Mouse (Mus musculus) adrenal gland, postnatal 14 days (tissue): Measurements from ENCODE around the gene Gch1. TPM values are rescaled to one million over a fixed set of nuclear protein-coding genes. Genes with fewer than 3 reads are reported as not detected.

Source experiments
- DNase-seq: peaks from one replicate; pipeline ENCODE4 v3.0.0; 2021; ENCODE audit warnings: mixed read lengths
- total RNA-seq: library from RNA; stranded (reverse); gene quantifications from 2 replicates; pipeline ENCODE4 v1.2.3, GENCODE M21; 2021

Gch1 gene
- total RNA-seq, 1 experiment from 2014 or later, result 51.3 TPM

DNA sequence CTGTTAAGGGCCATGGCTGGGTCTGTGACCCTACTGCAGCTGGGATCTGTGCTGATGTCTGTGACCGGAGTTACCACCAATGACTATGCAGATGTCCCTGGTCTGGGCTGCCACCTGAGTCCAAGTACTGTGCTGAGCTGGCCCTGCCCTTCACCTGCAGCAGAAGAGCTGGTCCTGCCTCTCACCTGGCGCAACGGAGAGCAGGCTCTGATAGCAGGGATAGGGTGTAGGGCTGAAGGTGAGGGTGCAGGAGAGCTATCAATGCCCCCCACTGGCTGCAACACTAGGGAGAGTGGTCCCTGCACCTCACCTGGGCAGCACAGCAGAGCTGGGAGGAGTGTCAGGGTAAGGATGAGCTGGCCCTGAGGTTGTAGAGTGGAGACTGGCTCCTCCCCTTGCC is 17.4 kb upstream of the Gch1 start:
- DNase-seq, result no peak

DNA sequence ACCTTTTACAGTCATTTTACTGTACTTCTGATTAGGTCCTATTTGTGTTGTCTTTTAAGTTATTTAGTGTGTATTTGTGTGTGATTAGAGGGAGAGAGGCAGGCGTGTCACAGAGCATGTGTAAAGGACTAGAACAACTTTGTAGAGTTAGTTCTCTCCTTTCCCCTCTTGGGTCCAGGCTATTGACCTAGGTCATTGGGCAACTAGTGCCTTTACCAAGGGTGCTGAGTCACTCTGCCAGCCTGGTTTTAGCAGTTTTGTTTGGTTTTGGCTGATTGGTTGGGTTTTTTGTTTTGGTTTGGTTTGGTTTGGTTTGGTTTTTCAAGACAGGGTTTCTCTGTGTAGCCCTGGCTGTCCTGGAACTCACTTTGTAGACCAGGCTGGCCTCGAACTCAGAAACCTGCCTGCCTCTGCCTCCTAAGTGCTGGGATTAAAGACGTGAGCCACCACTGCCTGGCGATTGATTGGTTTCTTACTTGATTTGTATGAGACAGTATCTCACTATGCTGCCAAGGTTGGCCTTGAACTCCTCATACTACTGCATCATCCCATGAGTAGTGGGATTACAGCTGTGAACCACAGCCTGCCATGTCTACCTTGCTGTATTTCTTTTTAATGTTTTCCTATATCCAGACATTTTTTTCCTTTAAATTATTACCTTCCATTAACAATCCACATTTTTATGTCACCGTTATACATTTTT is 16.2 kb upstream of the Gch1 start:
- no peak for DNase-seq

GRCm38 (mm10) chr14:47197340-47197739 is 8.1 kb upstream of the Gch1 start:
- DNase-seq, result no peak

- DNase-seq, result no peak
Measured at GRCm38 (mm10) chr14:47196711-47197110, 7.5 kb upstream of the Gch1 start.

DNA sequence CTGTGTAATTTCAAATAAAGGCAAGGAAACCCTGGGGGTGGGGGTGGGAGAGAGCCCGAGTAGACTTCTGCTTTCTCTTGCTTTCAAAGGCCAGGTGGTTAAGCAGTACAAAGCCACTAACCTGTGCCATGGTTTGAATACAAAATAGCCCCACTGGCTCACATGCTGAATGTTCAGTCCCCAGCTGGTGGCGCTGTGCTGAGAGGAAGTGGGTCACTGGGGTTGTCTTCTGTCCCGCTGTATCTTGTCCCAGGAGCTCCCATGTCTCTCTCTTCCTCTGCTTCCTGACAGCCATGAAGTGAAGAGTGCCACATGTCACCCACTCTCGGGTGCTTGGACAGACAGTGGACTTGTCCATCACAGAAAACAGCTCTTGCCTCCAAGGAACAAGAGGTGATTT is 4.9 kb upstream of the Gch1 start:
- peak; percentile 60 for DNase-seq

- no peak for DNase-seq
Measured at GRCm38 (mm10) chr14:47193506-47193905, 4.3 kb upstream of the Gch1 start.

DNA sequence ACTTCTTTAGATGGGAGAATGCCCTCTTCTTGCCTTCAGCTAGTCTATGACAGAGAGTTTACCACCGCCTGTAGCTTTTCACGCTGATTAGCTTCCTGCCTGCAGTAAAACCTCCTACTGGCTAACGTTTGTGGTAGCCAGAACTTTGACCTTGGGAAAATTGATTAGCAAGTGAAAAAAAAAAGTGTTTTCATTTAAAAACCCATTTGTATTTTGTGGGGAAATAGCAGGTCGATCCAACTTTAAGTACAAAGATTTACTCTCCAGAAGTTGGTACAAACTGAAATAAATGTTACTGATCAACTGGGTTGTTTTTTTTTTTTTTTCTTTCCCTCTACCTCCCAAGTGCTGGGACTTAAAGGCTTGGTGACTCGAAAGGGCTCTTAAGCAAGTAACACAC is 2.6 kb upstream of the Gch1 start:
- DNase-seq, result no peak

DNA sequence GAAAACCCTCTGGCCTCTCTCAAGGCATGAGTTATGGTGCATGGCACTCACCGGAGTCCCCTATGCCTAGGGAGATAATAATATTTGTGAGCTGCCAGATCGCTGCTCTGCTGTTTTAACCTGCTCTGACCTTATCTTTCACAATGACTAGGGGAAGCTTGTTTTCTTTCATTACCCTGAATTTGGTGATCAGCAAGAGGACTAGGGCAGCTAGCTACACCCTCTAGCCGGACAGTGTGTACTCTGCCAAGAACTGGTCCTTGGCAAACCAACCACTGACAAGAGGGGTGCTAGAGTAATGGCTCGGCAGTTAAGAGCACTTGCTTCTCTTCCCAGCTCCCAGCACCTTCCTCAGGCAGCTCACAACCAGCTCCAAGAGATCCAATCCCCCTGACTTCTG is 1.4 kb upstream of the Gch1 start:
- DNase-seq, result peak; percentile 50

DNA sequence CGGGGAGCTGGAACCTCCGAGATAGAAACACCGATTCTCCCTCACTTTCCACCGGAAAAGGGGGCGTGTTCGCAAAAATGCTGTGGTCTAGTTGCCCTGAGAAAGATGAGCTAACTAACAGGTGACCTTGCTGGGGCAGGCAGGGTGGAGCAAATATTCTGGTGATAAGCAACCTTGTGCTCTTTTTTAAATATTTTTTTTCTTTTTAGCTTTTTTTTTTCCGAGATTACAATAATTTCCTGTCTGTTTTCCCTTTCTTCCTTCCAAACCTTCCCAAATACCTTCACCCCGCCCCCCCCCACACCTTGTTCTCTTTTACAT is 382 bp upstream of the Gch1 start:
- no peak for DNase-seq

GRCm38 (mm10) chr14:47188475-47188847 is 752 bp downstream of the Gch1 start:
- DNase-seq, result no peak

DNA sequence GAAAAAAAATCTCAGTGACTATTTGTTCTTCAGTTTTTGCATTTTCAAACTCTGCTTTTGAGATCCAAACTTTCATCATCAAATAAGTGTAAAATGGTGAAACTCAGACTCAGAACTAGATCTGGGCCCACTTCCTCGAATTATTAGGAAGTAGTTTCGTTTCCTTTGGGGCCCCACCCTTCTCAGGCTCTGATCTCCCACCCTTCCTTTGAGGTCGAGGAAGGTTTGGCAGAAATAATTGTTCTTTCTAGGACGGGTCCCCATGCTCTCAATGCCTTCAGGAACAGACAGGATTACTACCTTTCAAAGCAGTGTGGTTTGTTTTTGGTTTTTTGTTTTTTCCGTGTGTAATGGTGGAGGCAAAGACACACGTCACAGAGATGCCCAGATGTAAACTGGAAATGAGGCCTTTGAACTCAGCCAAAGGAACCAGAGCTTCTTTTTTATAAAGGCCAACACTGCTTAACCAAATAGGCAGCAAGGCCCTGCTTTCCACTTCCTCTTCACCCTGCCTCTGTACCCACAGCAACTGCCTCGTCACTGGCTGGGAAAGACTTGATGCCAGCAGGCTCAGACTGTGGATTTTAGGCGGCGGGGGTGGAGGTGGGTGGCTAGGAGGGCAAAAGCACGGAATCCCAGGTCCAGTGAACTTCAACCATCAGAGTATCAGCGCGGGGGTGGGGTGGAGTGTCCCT is 1.4 kb downstream of the Gch1 start:
- DNase-seq, result peak; percentile 47

DNA sequence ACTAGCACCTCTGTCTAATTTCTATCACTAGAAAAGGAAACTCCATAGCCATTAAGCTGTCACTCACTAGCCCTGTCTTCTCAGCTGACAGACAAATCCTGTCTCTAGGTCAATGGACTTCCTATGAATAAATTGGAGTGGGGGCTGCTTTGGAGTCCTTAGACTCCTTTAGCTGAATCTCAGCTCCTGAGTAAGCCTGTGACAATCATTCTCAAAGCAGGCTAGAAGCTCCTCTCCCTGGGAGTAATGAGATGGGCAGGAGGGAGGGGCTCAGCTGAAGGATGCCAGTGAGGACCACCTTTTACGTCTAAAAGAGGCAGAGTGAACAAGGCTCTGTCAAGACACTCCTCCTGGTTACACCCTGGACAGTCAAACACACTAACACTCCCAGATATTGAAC is 2.0 kb downstream of the Gch1 start:
- no peak for DNase-seq

- DNase-seq, result no peak
Measured at GRCm38 (mm10) chr14:47186561-47186960, 2.7 kb downstream of the Gch1 start.

- DNase-seq, result peak; percentile 73
Measured at GRCm38 (mm10) chr14:47181497-47182290, 7.5 kb downstream of the Gch1 start.

DNA sequence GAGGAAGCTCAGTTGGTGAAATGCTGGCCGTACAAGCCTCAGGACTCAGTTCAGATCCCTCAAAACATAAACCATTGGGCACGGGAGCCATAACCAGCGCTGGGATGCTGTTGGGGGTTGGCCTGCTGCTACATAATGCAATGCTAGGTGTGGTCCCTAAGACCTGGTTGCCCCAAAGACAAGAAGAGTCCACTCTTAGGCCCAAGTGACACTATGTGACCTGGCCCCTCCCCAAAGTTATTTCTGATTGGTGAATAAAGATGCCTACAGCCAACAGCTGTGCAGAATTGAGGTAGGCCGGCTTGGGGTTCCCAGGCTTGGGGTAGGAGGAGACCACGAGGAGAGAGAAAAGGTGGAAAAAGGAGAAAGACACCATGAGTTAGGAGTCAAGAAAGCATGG is 10.4 kb downstream of the Gch1 start:
- DNase-seq, result no peak

- peak; percentile 70 for DNase-seq
Measured at GRCm38 (mm10) chr14:47177846-47178414, 11.3 kb downstream of the Gch1 start.

DNA sequence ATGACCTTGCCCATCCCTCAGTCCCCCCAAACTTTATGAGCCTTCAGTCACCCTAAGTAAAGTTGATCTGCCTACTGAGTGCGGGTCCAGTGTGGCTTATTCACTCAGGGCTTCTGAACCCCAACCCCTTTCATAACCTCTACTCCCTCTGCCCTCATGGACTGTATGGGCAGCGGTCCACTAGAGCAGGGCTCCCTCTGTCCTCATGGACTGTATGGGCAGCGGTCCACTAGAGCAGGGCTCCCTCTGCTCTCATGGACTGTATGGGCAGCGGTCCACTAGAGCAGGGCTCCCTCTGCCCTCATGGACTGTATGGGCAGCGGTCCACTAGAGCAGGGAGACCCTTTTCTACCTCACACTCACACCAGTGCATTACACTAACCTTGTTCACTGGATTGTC is 13.0 kb downstream of the Gch1 start:
- no peak for DNase-seq

- no peak for DNase-seq
Measured at GRCm38 (mm10) chr14:47175136-47175535, 14.1 kb downstream of the Gch1 start.

DNA sequence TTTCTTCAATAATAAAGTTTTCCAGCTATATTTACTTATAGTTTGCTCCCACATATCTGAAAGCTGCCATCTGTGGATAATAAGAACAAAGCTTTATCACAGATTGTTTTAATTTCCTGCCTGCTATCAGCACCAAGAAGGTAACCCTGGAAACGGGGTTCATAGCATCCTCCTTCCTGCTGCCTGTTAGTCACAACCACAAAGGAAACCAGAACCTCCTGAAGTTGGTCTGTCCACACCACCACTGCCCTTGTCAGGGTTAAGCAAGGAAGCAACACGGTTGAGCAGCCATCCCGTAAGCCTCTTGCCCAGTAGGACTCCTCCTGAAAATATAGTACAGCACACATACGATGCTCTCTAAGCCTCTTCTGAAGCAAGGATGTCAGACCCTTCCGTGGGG is 17.1 kb downstream of the Gch1 start:
- no peak for DNase-seq

- DNase-seq, result peak; percentile 10
Measured at GRCm38 (mm10) chr14:47170499-47171109, 18.6 kb downstream of the Gch1 start.

GRCm38 (mm10) chr14:47169677-47170410 is 19.4 kb downstream of the Gch1 start:
- peak; percentile 65 for DNase-seq

GRCm38 (mm10) chr14:47165741-47166140 is 23.5 kb downstream of the Gch1 start:
- no peak for DNase-seq
